Mouse (Mus musculus) olfactory bulb, adult 2 months (tissue): Measurements from ENCODE around the gene Sirpa.

Experiments
- CTCF ChIP-seq: fragments of 200-500 bp; IDR thresholded peaks from 2 replicates; pipeline ENCODE4 v1.5.1; 2012; ENCODE audit warnings: low read depth, mild to moderate bottlenecking, low read length, moderate library complexity; ENCODE audit not compliant: insufficient read depth
- POLR2A ChIP-seq: fragments of 200-500 bp; IDR thresholded peaks from 2 replicates; pipeline ENCODE4 v1.6.1; 2012; ENCODE audit warnings: mild to moderate bottlenecking, low read depth, low read length, moderate library complexity; ENCODE audit not compliant: insufficient read depth

GRCm38 (mm10) chr2:129581826-129582225 is 10.8 kb upstream of the Sirpa start:
- no peak for TF ChIP-seq CTCF
- no peak for TF ChIP-seq POLR2A
